Mouse (Mus musculus): ENCODE results near the gene Sel1l2. TPM values are rescaled to one million over a fixed set of nuclear protein-coding genes. Genes with fewer than 3 reads are reported as not detected.

Gene Sel1l2
- polyA plus RNA-seq, 1 experiment from 2014 or later = not detected

Other genes starting within 250 kb of the Sel1l2 start
- gene Gm17374, start 237.7 kb downstream of the Sel1l2 start, polyA plus RNA-seq (2015; fragmentation: Nextera tagmentation; extraction: Ambion mirVana) = not detected in 2 replicates
- 16.9 and 21.9 TPM in 2 replicates for gene Esf1, start 219.1 kb downstream of the Sel1l2 start, polyA plus RNA-seq (2015; fragmentation: Nextera tagmentation; extraction: Ambion mirVana)
- gene Ndufaf5, start 219.1 kb downstream of the Sel1l2 start, polyA plus RNA-seq (2015; fragmentation: Nextera tagmentation; extraction: Ambion mirVana) = 22.2 and 25.0 TPM in 2 replicates
- 31.8 and 32.9 TPM in 2 replicates for gene Macrod2, start 5.6 kb upstream of the Sel1l2 start, polyA plus RNA-seq (2015; fragmentation: Nextera tagmentation; extraction: Ambion mirVana)